Comparison of ENCODE assay signal across 13 mouse cellular contexts in genomic region chr16:10990763-10991162, GRCm38 (mm10).
DNase-seq lines count a peak whose midpoint lies in the region; ATAC-seq lines count a peak whose summit lies in the region.
"Had no signal": no experiment of that assay in that cellular context is flagged by ENCODE, and none has a peak within 500 bp of the region (broad histone marks: within the 10 kb centered on the region; RNA-seq: fewer than 3 reads in every experiment).

No protein-coding gene starts in this region.

- ATAC-seq in heart, embryonic 16.5 days (replicated peaks; ENCODE audit: extremely low read depth, insufficient read depth, low FRiP score): no peak
- ATAC-seq in megakaryocyte, adult 5-6 weeks (ENCODE audit: poor library complexity, severe bottlenecking): no peak
- no peak for ATAC-seq in liver, embryonic 15.5 days (ENCODE audit: insufficient read depth)
- no peak for ATAC-seq in neural tube, embryonic 15.5 days (ENCODE audit: low FRiP score)

- H3K27me3 ChIP-seq in heart, embryonic 16.5 days (ENCODE audit: control insufficient read depth, insufficient read depth, low read length): no peaks in the 10 kb centered on the region
- no peaks in the 10 kb centered on the region for H3K27me3 ChIP-seq in megakaryocyte, embryonic 14.5 days (replicated peaks)
- no peaks in the 10 kb centered on the region for H3K27me3 ChIP-seq in liver, embryonic 15.5 days
- no peaks in the 10 kb centered on the region for H3K27me3 ChIP-seq in neural tube, embryonic 15.5 days (replicated peaks)
- H3K27me3 ChIP-seq: hindbrain, embryonic 13.5 days; limb, embryonic 12.5 days had no signal

- H3K9ac ChIP-seq in heart, embryonic 16.5 days (ENCODE audit: low read length): no peak overlapping the region
- no peak overlapping the region for H3K9ac ChIP-seq in liver, embryonic 15.5 days
- H3K9ac ChIP-seq in neural tube, embryonic 15.5 days (replicated peaks): no peak overlapping the region
- H3K9ac ChIP-seq: hindbrain, embryonic 13.5 days; limb, embryonic 12.5 days had no signal

- no peaks in the 10 kb centered on the region; the same call in 1 of the 2 replicates for H3K9me3 ChIP-seq in heart, embryonic 16.5 days (replicated peaks; ENCODE audit: control insufficient read depth, low read length)
- no peaks in the 10 kb centered on the region for H3K9me3 ChIP-seq in megakaryocyte, embryonic 14.5 days
- no peaks in the 10 kb centered on the region for H3K9me3 ChIP-seq in liver, embryonic 15.5 days (replicated peaks)
- 0 out of 2 replicates have a peak, but pooled peaks cover 2% of the 10 kb centered on the region for H3K9me3 ChIP-seq in neural tube, embryonic 15.5 days (replicated peaks)

- no peak overlapping the region for H3K27ac ChIP-seq in heart, embryonic 16.5 days (ENCODE audit: low read length)
- H3K27ac ChIP-seq in liver, embryonic 15.5 days (replicated peaks): no peak overlapping the region
- H3K27ac ChIP-seq in neural tube, embryonic 15.5 days (replicated peaks): no peak overlapping the region
- H3K27ac ChIP-seq: hindbrain, embryonic 13.5 days; limb, embryonic 12.5 days had no signal

- 68% methylated on average over 4 of the region's 4 CpGs for WGBS in heart, embryonic 16.5 days
- WGBS in liver, embryonic 15.5 days (ENCODE audit: insufficient replicate concordance): 53% methylated on average over 4 of the region's 4 CpGs
- 87% methylated on average over 4 of the region's 4 CpGs for WGBS in neural tube, embryonic 15.5 days

- no peak for DNase-seq in heart, adult 9 months (ENCODE audit: low spot score in 2 of 2)
- no peak for DNase-seq in c-Kit-positive CD71-positive TER-119-positive erythroid progenitor cells, embryonic 14.5 days (ENCODE audit: low spot score)
- DNase-seq in layer of hippocampus, adult 8-10 months (ENCODE audit: low spot score in 2 of 2): no peak
- DNase-seq: cerebellum, postnatal 36 days; gastrocnemius, postnatal 14 days; thymus, adult 18-20 months had no signal

- peak overlapping the region; percentile 88; the same call in 1 of the 2 replicates for H3K4me3 ChIP-seq in heart, embryonic 16.5 days (ENCODE audit: low read length)
- H3K4me3 ChIP-seq in megakaryocyte, embryonic 14.5 days (replicated peaks): peak overlapping the region; percentile 97
- no peak overlapping the region for H3K4me3 ChIP-seq in liver, embryonic 15.5 days (replicated peaks)
- no peak overlapping the region for H3K4me3 ChIP-seq in neural tube, embryonic 15.5 days (replicated peaks)
- H3K4me3 ChIP-seq: hindbrain, embryonic 13.5 days had no signal

- H3K36me3 ChIP-seq in heart, embryonic 16.5 days (ENCODE audit: control insufficient read depth, insufficient read depth): no peaks in the 10 kb centered on the region
- H3K36me3 ChIP-seq in megakaryocyte, embryonic 14.5 days (replicated peaks; ENCODE audit: low read length): peaks cover 51% of the 10 kb centered on the region
- no peaks in the 10 kb centered on the region for H3K36me3 ChIP-seq in liver, embryonic 15.5 days (replicated peaks)
- no peaks in the 10 kb centered on the region for H3K36me3 ChIP-seq in neural tube, embryonic 15.5 days

- H3K4me2 ChIP-seq in heart, embryonic 16.5 days (ENCODE audit: low read depth, low read length): peak overlapping the region; percentile 82; the same call in 1 of the 2 replicates
- peak overlapping the region; percentile 98 for H3K4me2 ChIP-seq in liver, embryonic 15.5 days
- H3K4me2 ChIP-seq in neural tube, embryonic 15.5 days: no peak overlapping the region
- H3K4me2 ChIP-seq: hindbrain, embryonic 13.5 days had no signal

- H3K4me1 ChIP-seq in heart, embryonic 16.5 days (ENCODE audit: control insufficient read depth, insufficient read depth, low read length): peaks cover 7% of the 10 kb centered on the region; the same call in 1 of the 2 replicates
- peaks cover 89% of the 10 kb centered on the region for H3K4me1 ChIP-seq in megakaryocyte, embryonic 14.5 days
- H3K4me1 ChIP-seq in liver, embryonic 15.5 days (replicated peaks): peaks cover 34% of the 10 kb centered on the region
- peaks cover 15% of the 10 kb centered on the region for H3K4me1 ChIP-seq in neural tube, embryonic 15.5 days

Comparison
In these comparisons a context has a peak if more than half of its experiments do, and no peak if none do; other contexts are left out.
1. H3K4me3 ChIP-seq: peak in heart, embryonic 16.5 days (single experiment) and megakaryocyte, embryonic 14.5 days (single experiment); none in liver, embryonic 15.5 days (single experiment) and neural tube, embryonic 15.5 days (single experiment).